Mouse (Mus musculus): Measurements from ENCODE around the gene Ggt1. TPM values are rescaled to one million over a fixed set of nuclear protein-coding genes. Genes with fewer than 3 reads are reported as not detected.
A peak's percentile ranks its signal among the peaks of the same experiment; 100 is the strongest.

The Ggt1 gene
- total RNA-seq, 2 experiments from 2014 or later: 0.33 TPM; not detected in 1

DNA sequence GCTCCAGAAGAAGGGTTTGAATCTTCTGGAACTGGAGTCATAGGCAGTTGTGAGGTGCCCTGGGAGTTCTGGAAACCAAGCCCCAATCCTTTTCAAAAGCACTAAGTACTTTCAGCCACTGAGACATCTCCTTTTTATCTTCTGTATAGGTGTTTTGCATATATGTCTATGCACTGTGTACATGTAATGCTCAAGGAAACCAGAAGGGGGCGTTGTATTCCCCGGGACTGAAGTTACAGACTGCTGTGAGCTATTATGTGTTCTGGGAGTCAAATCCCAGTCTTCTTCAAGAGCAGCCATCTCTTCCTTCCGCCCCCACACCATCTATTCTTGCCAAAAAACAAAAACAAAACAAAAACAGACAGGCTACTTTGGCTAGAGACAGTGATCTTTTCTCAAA, 59.4 kb downstream of the Ggt1 start:
- intact Hi-C loops (cut with DNase I): no loop called here
- no peak for DNase-seq

- intact Hi-C loops (cut with DNase I): no loop called here
- peak in 1 of 2 experiments; percentile 12 for DNase-seq
Measured at GRCm38 (mm10) chr10:75625920-75626319, 64.5 kb downstream of the Ggt1 start.

- intact Hi-C loops (cut with DNase I): no loop called here
- no peak for DNase-seq
Measured at GRCm38 (mm10) chr10:75626991-75627390, 65.6 kb downstream of the Ggt1 start.

- peak; percentile 39 to 42 for DNase-seq
- intact Hi-C loops (cut with DNase I): no loop called here
Measured at GRCm38 (mm10) chr10:75627490-75627889, 66.1 kb downstream of the Ggt1 start.

- intact Hi-C loops (cut with DNase I): no loop called here
- peak; percentile 38 to 65 for DNase-seq
Measured at GRCm38 (mm10) chr10:75632633-75633032, 71.2 kb downstream of the Ggt1 start.

- DNase-seq: peak; percentile 17 to 43
- intact Hi-C loops (cut with DNase I): no loop called here
Measured at GRCm38 (mm10) chr10:75633048-75633447, 71.6 kb downstream of the Ggt1 start.

GRCm38 (mm10) chr10:75633576-75634139, 72.3 kb downstream of the Ggt1 start:
- peak in 1 of 2 experiments; percentile 11 for DNase-seq
- intact Hi-C loops (cut with DNase I): no loop called here

DNA sequence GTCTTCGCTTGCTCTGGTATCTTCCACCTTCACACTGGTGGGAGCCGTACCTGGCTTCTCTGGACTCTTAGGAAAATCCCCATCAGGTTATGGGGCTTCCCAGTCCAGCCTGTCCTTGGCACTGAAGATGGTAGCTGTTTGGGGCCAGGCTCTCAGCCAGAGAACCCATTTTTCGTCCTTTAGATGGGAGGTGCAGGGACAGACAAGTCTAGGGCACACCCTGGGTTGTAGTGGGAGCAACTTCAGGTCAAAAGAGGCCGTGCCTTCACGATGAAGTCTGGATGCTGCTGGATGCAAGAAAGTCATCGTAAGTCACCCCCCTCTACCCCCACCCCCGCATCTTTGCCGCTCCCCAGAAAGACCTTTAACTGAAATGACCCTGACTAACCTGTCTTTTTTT, 73.2 kb downstream of the Ggt1 start:
- DNase-seq: peak in 1 of 2 experiments; percentile 13
- intact Hi-C loops (cut with DNase I): loop anchor here (1.0 to 5.0 kb wide), 3 partner anchors 47 to 218 kb away; no protein-coding TSS in a partner anchor

DNA sequence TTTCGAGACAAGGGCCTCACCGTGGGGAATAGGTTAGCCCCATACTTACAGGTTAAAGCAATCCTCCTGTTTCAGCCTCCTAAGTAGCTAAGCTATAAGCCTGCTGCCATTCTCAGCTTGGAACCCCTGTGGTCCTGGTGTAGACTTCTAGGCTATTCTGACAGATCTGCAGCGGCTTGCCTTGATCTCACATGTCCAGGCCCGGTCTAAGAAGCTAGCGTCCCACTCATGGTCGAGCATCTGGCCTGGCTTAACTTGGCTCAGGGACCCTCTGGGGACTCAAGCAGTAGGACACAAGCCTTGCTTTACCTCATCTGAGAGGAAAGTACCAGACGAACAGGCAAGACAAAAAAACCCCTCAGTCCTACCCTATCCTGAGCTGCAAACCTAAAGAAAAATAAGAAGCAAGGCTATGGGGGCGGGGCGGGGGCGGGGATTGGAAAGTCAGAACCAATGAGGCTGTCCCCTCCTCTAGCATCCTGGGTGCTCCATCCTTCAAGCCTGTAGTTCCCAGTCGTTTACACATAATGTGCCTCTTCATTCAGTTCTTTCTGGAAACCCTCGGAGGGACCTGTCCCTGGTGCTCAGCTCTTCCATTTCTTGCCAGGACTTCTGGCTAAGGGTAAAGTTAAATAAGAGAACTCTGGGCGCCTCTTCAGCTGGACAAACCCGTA, 73.8 kb downstream of the Ggt1 start:
- intact Hi-C loops (cut with DNase I): loop anchor here (1.0 to 5.0 kb wide), 3 partner anchors 48 to 217 kb away; no protein-coding TSS in a partner anchor
- no peak for DNase-seq

DNA sequence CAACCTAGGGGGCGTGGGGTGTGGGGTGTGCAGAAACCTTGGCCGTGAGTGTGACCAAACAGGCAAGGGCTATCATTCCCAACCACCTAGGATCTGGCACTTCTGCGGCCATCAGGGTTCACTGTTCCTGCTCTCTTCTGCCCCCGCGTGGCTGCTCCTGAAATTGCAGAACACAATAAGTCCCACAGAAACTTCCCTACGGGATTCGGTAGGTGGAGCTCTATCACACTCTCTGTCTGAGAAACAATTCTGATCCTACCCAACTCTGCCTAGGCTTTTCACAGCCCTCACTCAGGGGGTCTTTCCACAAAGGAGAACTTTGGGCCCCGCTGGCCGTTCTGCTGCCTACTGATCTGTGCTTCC, 74.3 kb downstream of the Ggt1 start:
- intact Hi-C loops (cut with DNase I): loop anchor here (1.0 to 5.0 kb wide), 3 partner anchors 48 to 217 kb away; no protein-coding TSS in a partner anchor
- peak; percentile 84 to 90 for DNase-seq

Other genes starting within 250 kb of the Ggt1 start
- gene Adora2a, start 244.7 kb upstream of the Ggt1 start, total RNA-seq (2021): 1 to 10 TPM; 1.6 to 1.9 TPM
- not detected for gene Upb1, start 160.5 kb upstream of the Ggt1 start, total RNA-seq (2021)
- 10 to 100 TPM; 62.0 to 74.5 TPM for gene Snrpd3, start 44.1 kb upstream of the Ggt1 start, total RNA-seq (2021)
- 10 to 100 TPM; 55.5 to 71.5 TPM for gene Gucd1, start 43.6 kb upstream of the Ggt1 start, total RNA-seq (2021)
- gene Lrrc75b, start 1.3 kb upstream of the Ggt1 start, total RNA-seq (2021): under 1 TPM; 0.20 to 0.64 TPM
- gene Ggt5, start 27.7 kb downstream of the Ggt1 start, total RNA-seq (2021): 1 to 10 TPM; 3.0 to 5.2 TPM
- gene Susd2, start 82.4 kb downstream of the Ggt1 start, total RNA-seq (2021): 1 to 10 TPM in 1 of 2 experiments, under 1 TPM in 1; 0.99 to 1.4 TPM
- 1 to 10 TPM; 7.3 to 8.7 TPM for gene Cabin1, start 202.7 kb downstream of the Ggt1 start, total RNA-seq (2021)
- 10 to 100 TPM; 28.5 to 41.7 TPM for gene Ddt, start 211.8 kb downstream of the Ggt1 start, total RNA-seq (2021)
- not detected for gene Gm20441, start 219.3 kb downstream of the Ggt1 start, total RNA-seq (2021)
- 1 to 10 TPM; 3.3 to 3.5 TPM for gene Gstt3, start 219.8 kb downstream of the Ggt1 start, total RNA-seq (2021)
- gene Gstt1, start 237.0 kb downstream of the Ggt1 start, total RNA-seq (2021): 1 to 10 TPM; 4.4 to 5.6 TPM